Mouse (Mus musculus): ENCODE measurements around the gene Ppp3ca. TPM values are rescaled to one million over a fixed set of nuclear protein-coding genes. Genes with fewer than 3 reads are reported as not detected.

Ppp3ca gene
- polyA plus RNA-seq, 1 experiment from 2014 or later, result 21.6 TPM

- WGBS (ENCODE audit: insufficient replicate concordance), result 79% methylated on average over 2 of the region's 2 CpGs
- H3K27ac ChIP-seq (ENCODE audit: low read depth), result no peak overlapping the region
Observed at GRCm38 (mm10) chr3:136899744-136900143, 229.8 kb downstream of the Ppp3ca start.

GRCm38 (mm10) chr3:136900986-136901385 lies 231.1 kb downstream of the Ppp3ca start:
- Histone ChIP-seq H3K27me3 (ENCODE audit: insufficient read depth, low read length) (no peaks in the 10 kb centered on the region), H3K36me3 (replicated peaks; ENCODE audit: insufficient read depth, low read length) (peaks cover 9% of the 10 kb centered on the region; the same call in 1 of the 2 replicates), H3K4me1 (ENCODE audit: insufficient read depth) (no peaks in the 10 kb centered on the region), H3K9me3 (ENCODE audit: low read length) (no peaks in the 10 kb centered on the region), H3K9ac (replicated peaks) (no peak overlapping the region), H3K4me2 (ENCODE audit: low read depth, low read length) (no peak overlapping the region), H3K4me3 (ENCODE audit: low read depth, low read length) (no peak overlapping the region), H3K27ac (ENCODE audit: low read depth) (no peak overlapping the region)
- 87% methylated on average over 6 of the region's 6 CpGs for WGBS (ENCODE audit: insufficient replicate concordance)
- ATAC-seq, result no peak
- TF ChIP-seq CTCF (IDR thresholded peaks at IDR 0.05; ENCODE audit: low read depth) (no peak), EP300 (IDR thresholded peaks at IDR 0.05; ENCODE audit: low read depth) (no peak)
- DNase-seq, result no peak

More at GRCm38 (mm10) chr3:136899744-136900143, 229.8 kb downstream of the Ppp3ca start:
- H3K27me3 ChIP-seq (ENCODE audit: insufficient read depth, low read length), result no peaks in the 10 kb centered on the region
- H3K4me1 ChIP-seq (ENCODE audit: insufficient read depth), result no peaks in the 10 kb centered on the region
- H3K9me3 ChIP-seq (ENCODE audit: low read length), result no peaks in the 10 kb centered on the region
- ATAC-seq, result no peak
- H3K9ac ChIP-seq (replicated peaks), result no peak overlapping the region
- no peak overlapping the region for H3K4me3 ChIP-seq (ENCODE audit: low read depth, low read length)
- H3K4me2 ChIP-seq (ENCODE audit: low read depth, low read length), result no peak overlapping the region
- no peak for DNase-seq
- TF ChIP-seq CTCF (IDR thresholded peaks at IDR 0.05; ENCODE audit: low read depth), result no peak
- H3K36me3 ChIP-seq (replicated peaks; ENCODE audit: insufficient read depth, low read length), result peaks cover 14% of the 10 kb centered on the region

GRCm38 (mm10) chr3:136902776-136903175 lies 232.9 kb downstream of the Ppp3ca start:
- no peak overlapping the region for H3K27ac ChIP-seq (ENCODE audit: low read depth)
- H3K9ac ChIP-seq (replicated peaks), result no peak overlapping the region
- no peak overlapping the region for H3K4me2 ChIP-seq (ENCODE audit: low read depth, low read length)
- 93% methylated on average over 18 of the region's 18 CpGs for WGBS (ENCODE audit: insufficient replicate concordance)
- no peaks in the 10 kb centered on the region for H3K27me3 ChIP-seq (ENCODE audit: insufficient read depth, low read length)
- H3K36me3 ChIP-seq (replicated peaks; ENCODE audit: insufficient read depth, low read length), result peaks cover 10% of the 10 kb centered on the region; the same call in 1 of the 2 replicates
- ATAC-seq (no peak), DNase-seq (no peak)
- no peaks in the 10 kb centered on the region for H3K4me1 ChIP-seq (ENCODE audit: insufficient read depth)
- no peak for TF ChIP-seq CTCF (IDR thresholded peaks at IDR 0.05; ENCODE audit: low read depth)
- TF ChIP-seq EP300 (IDR thresholded peaks at IDR 0.05; ENCODE audit: low read depth), result no peak
- no peaks in the 10 kb centered on the region for H3K9me3 ChIP-seq (ENCODE audit: low read length)
- H3K4me3 ChIP-seq (ENCODE audit: low read depth, low read length), result no peak overlapping the region

GRCm38 (mm10) chr3:136905577-136905976 lies 235.7 kb downstream of the Ppp3ca start:
- no peak for TF ChIP-seq EP300 (IDR thresholded peaks at IDR 0.05; ENCODE audit: low read depth)
- TF ChIP-seq CTCF (IDR thresholded peaks at IDR 0.05; ENCODE audit: low read depth), result peak; percentile 72
- ATAC-seq, result no peak
- Histone ChIP-seq H3K9me3 (ENCODE audit: low read length) (no peaks in the 10 kb centered on the region), H3K27ac (ENCODE audit: low read depth) (no peak overlapping the region), H3K27me3 (ENCODE audit: insufficient read depth, low read length) (no peaks in the 10 kb centered on the region), H3K9ac (replicated peaks) (no peak overlapping the region), H3K4me3 (ENCODE audit: low read depth, low read length) (no peak overlapping the region), H3K36me3 (replicated peaks; ENCODE audit: insufficient read depth, low read length) (peaks cover 22% of the 10 kb centered on the region), H3K4me1 (ENCODE audit: insufficient read depth) (no peaks in the 10 kb centered on the region), H3K4me2 (ENCODE audit: low read depth, low read length) (no peak overlapping the region)
- WGBS (ENCODE audit: insufficient replicate concordance), result 64% methylated on average over 1 of the region's 1 CpGs
- peak; percentile 17 for DNase-seq

GRCm38 (mm10) chr3:136909534-136909933 lies 239.6 kb downstream of the Ppp3ca start:
- no peak for ATAC-seq
- H3K36me3 ChIP-seq (replicated peaks; ENCODE audit: insufficient read depth, low read length), result peaks cover 22% of the 10 kb centered on the region
- H3K9me3 ChIP-seq (ENCODE audit: low read length), result no peaks in the 10 kb centered on the region
- H3K9ac ChIP-seq (replicated peaks), result no peak overlapping the region
- H3K4me2 ChIP-seq (ENCODE audit: low read depth, low read length), result no peak overlapping the region
- H3K27me3 ChIP-seq (ENCODE audit: insufficient read depth, low read length), result no peaks in the 10 kb centered on the region
- no peaks in the 10 kb centered on the region for H3K4me1 ChIP-seq (ENCODE audit: insufficient read depth)
- WGBS (ENCODE audit: insufficient replicate concordance), result 74% methylated on average over 3 of the region's 3 CpGs
- H3K27ac ChIP-seq (ENCODE audit: low read depth), result no peak overlapping the region
- TF ChIP-seq CTCF (IDR thresholded peaks at IDR 0.05; ENCODE audit: low read depth) (no peak), EP300 (IDR thresholded peaks at IDR 0.05; ENCODE audit: low read depth) (no peak)
- no peak for DNase-seq
- H3K4me3 ChIP-seq (ENCODE audit: low read depth, low read length), result no peak overlapping the region

- Histone ChIP-seq H3K9me3 (ENCODE audit: low read length) (no peaks in the 10 kb centered on the region), H3K4me1 (ENCODE audit: insufficient read depth) (no peaks in the 10 kb centered on the region), H3K4me2 (ENCODE audit: low read depth, low read length) (no peak overlapping the region), H3K27me3 (ENCODE audit: insufficient read depth, low read length) (no peaks in the 10 kb centered on the region), H3K4me3 (ENCODE audit: low read depth, low read length) (no peak overlapping the region), H3K36me3 (replicated peaks; ENCODE audit: insufficient read depth, low read length) (peaks cover 24% of the 10 kb centered on the region), H3K9ac (replicated peaks) (no peak overlapping the region), H3K27ac (ENCODE audit: low read depth) (no peak overlapping the region)
- ATAC-seq (no peak), DNase-seq (no peak)
- WGBS (ENCODE audit: insufficient replicate concordance), result 81% methylated on average over 8 of the region's 8 CpGs
- TF ChIP-seq EP300 (IDR thresholded peaks at IDR 0.05; ENCODE audit: low read depth) (no peak), CTCF (IDR thresholded peaks at IDR 0.05; ENCODE audit: low read depth) (no peak)
Observed at GRCm38 (mm10) chr3:136911276-136911675, 241.4 kb downstream of the Ppp3ca start.

GRCm38 (mm10) chr3:136917080-136917479 lies 247.2 kb downstream of the Ppp3ca start:
- peaks cover 19% of the 10 kb centered on the region; the same call in 1 of the 2 replicates for H3K36me3 ChIP-seq (replicated peaks; ENCODE audit: insufficient read depth, low read length)
- DNase-seq (no peak), ATAC-seq (no peak)
- no peak overlapping the region for H3K4me2 ChIP-seq (ENCODE audit: low read depth, low read length)
- no peaks in the 10 kb centered on the region for H3K4me1 ChIP-seq (ENCODE audit: insufficient read depth)
- no peak overlapping the region for H3K4me3 ChIP-seq (ENCODE audit: low read depth, low read length)
- H3K9me3 ChIP-seq (ENCODE audit: low read length), result no peaks in the 10 kb centered on the region
- no peak overlapping the region for H3K9ac ChIP-seq (replicated peaks)
- WGBS (ENCODE audit: insufficient replicate concordance), result 83% methylated on average over 7 of the region's 7 CpGs
- H3K27me3 ChIP-seq (ENCODE audit: insufficient read depth, low read length), result no peaks in the 10 kb centered on the region
- no peak for TF ChIP-seq CTCF (IDR thresholded peaks at IDR 0.05; ENCODE audit: low read depth)
- no peak for TF ChIP-seq EP300 (IDR thresholded peaks at IDR 0.05; ENCODE audit: low read depth)
- H3K27ac ChIP-seq (ENCODE audit: low read depth), result no peak overlapping the region

Measured in liver, postnatal 0 days (tissue).